Mouse (Mus musculus) neural tube, embryonic 10.5 days (tissue): ENCODE results near the gene Edf1.
"Not testable (repeated sequence)": the region's sequence is repeated elsewhere in the genome, so short reads cannot be mapped to it uniquely, and the experiment has no call there.

ENCODE experiments used
- DNase-seq: peaks from one replicate; pipeline ENCODE4 v3.0.0-alpha.2; 2017; ENCODE audit warnings: low spot score; ENCODE audit errors: extremely low spot score

Gene Edf1

DNA sequence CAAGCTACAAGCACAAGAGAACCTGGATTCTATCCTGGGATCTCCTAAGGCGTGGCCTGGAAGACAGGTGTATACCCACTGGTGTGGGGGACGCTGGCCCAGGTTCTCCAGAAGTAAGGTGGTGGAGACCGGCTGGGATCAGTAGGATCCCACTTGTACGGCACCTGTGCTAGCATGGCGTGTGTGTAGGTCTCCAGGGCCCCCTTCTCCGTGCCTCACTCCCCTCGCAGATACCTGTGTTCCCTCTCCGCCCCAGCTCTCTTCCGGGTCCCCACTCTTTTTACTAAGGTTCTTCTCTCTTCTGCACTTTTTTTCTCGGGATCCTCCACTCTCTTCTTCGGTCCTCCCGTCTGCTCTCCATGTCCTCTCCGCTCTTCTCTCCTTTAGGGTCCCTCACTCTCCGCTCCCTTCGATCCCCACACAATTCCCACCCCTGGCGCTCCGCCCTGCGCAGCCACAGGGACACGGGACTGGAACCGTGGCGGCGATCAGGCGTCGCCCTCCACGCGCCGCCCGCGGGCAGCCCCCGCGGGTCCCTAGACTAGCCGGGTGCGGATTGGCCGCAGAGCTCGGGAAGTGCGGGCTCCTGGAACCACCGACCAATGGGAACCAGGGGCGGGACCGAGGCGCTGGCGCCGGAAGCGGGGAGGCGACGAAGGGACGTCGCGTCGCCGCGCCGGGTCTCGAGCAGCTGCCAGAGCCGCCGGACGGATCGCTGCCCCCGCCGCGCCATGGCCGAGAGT, at the start of gene Edf1:
Edf1 (plus strand) TSS at position 627 of the 743 bp plus-strand sequence.
- peak; percentile 92 for DNase-seq

DNA sequence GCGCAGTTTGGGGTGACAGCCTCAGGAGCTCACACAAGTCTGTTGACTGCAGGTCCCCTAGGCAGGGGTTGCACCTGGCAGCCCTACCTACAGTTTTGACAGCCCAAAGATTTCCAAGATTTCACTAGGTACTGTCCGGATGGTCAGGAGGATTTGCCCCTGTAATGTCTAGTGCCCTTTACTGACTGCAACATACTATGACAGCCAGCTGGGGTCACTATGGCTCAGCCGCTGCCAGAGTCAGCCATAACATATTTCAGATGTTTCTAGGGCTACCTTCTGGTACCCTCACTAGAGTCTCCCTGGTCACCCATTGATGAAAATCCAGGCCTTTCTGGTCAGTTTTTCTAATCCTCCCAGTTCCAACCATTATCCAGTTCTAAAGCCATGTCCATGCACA, 47.7 kb upstream of the Edf1 start:
- DNase-seq = no peak

DNA sequence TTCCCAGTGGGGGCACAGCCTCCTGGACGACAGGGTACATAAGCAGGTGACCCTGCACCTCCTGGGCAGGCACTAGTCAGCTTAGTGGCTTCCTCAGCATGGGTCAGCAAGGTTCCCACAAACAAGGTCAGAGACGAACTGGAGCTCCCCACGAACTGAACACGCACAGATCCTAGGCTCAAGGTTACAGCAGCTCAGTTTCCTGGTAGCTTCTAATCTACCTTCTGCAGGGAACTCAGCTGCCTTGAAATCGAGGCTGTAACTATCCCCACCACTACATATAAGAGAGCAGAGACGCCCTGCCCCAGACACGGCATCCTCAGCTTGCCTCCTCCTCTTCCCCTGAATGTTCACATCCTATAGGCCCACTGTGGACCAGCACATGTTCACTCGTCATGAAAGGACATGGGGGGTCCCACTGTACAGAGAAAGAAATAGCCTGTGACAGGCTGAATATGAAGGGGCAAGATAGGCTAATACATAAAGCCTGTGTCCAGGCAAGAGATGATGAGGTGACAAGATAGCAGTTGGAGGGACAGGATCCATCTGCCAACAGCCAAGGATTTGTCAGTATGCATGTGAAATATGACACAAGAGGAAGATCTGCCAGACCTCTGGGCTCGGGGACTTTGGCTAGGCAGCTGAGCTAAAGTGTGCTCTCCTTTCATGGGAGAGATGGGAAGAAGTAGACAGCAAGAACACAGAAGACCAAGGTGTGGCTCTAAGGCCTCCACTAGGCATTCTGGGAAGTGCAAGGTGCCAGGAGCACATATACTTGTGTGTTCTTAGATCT, 30.9 kb upstream of the Edf1 start:
- no peak for DNase-seq

DNA sequence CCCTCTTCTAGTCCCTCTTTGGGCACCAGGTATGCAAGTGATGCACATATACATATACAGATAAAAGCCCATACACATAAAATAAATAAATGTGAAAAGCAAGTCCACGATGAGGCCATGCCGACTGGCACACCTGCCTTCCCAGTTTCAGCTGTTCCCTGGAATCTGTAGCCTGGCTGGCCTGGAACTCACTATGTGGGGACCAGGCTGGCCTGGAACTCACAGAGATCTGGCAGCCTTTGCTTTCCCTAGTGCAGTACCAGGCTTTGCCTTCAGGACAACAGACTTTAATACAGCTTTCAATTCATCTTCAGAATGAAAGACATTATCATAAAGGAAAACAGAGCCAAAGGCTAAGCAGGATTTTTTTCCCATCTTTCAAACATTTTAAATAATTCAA, 23.9 kb upstream of the Edf1 start:
- DNase-seq = no peak

DNA sequence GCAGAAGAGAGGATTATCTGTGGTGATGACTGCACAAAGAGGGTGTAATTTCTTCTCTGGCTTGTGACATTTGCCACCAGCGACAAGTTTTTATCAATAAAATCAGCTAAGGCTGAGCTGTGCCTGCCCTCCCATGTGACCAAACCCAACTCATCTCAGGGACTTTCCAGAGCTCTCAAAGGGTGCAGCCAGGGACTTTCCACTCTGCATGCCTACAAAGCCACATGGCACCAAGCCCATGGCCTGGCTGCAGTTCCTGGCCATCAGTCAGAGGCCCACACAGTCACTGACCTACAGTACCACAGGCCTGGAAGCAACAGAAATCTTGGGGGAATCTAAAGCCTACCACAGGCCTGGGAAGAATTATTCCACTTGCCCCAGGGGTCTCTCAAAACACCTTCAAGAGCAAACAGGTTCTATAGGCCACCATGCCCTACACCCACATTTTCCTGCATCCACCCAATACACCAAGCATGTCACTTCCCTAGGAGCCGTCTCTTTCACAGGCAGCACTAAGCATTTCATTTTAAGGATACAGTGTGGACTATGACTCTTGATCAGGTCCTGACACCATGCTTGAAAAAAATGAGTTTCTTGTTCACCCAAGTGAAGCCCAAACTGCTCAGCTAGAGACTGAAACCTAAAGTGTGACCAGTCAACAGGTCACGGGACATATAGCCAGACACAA, 23.3 kb upstream of the Edf1 start:
- DNase-seq = no peak

DNA sequence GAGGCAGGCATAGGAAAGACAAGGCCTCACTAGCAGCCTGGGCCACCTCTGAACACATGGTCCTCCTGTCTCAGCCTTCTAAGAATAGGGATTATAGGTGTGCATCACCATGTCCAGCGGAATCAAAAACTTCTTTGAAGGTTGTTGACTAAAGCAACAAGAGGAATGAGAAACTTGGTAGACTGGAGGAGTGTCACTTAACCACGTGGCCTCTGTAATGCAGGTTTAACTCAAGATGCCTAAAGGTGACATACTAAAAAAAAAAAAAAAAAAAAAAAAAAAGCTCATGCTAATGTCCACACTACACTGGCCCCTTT, 22.8 kb upstream of the Edf1 start:
- no peak for DNase-seq

DNA sequence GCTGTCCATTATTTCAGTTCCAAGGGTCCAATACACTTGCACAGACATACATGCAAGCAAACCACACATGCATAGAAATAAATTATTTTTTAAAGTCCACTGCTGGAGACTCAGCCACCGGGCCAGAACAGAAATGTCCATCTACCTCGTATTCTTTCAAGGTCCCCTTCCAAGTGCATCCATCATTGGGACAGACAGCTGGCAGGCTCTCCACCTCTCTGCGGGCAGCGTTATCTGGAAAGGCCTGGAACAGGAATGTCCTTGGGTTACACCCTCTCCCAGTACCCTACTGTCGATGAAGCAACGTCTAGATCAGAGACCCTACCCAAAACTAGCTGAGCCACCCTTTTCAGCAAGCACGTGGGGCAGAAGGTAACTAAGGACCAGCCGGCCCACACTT, 21.1 kb upstream of the Edf1 start:
- no peak for DNase-seq

DNA sequence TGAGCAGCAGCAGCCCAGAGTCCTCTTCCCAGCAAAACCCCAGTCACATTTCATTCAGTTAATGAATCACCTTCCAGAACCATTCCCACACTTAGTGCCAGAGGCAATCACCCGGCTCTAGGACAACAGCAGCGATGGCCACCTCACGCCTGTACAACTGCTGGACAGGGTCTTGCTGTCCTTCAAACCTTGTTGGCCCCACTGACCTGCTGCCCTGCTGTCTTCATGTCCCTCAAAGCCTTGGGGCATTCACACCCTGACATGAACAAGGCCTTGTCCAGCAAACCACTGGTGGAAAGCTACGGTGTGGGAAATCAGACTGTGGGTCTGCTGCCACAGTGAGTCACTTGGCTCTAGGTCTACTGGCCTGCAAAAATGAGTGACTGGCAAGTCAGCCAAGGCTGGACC, 17.1 kb upstream of the Edf1 start:
- no peak for DNase-seq

DNA sequence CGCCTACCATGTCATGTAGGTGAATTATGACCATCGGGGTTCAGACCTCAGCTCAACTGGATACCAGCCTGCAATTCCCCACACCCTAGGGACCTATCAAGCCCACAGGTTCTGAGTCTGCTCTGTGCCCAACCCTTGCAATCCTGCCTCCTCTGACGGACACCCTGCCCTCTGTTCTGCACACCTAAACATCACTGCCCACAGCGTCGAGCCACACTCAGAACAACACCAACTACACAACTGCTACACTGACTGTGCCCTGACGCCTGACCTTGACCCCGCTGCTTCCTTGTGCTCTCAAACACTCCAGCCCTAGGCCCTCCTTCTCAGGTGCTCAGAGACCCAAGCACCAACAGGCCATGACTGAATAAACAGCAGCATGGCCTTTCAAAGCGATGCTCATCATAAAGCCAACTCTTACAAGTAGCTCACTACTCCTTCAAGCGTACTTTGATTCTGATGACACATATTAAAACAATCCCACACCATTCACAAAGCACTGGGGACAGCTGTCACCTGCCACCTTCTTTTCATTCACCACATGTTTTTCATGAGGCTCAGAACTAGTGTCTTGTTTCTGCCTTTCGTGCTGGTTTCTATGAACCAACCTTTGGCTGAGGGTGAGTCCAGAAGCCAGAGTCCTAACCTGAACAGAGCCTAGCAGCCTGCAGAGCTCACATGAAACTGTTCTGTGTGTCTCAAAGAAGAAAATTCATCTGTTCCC, 15.8 kb upstream of the Edf1 start:
- no peak for DNase-seq

DNA sequence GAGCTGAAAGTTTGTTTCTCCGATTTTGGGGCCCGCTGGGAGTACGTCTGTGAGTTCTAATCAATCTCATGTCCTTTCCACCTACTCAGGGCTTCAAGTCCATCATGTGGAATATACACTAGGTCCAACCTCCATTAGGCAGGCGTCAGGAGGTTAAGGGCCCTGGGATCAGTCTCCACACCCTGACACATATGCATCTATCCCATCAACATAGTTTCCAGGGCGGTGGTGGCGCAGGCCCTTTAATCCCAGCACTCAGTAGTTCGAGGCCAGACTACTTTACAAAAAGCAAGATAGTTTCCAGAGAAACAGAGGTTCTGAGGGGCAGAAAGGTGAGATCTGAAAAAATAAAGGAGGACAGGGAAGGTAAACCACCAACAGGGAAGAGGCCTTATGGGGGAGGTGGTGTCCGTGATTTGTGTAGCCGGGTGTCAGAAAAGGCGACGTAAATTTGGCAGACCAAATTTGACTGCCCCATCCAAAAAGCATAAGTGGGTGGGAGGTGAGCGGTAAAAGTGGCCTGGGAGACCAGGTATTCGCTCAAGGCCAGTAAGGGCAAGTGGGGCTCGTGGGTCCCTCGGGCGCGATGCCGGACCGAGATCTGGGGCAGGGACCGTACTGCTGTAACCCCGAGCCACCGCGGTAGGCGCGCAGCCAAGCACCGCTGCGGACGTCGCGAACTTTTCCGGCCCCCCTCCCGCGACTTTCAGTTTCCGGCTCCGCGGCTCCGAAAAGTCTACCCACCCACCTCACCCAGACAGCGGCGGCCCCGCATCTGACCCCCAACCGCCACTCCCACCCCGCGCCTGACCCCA, 11.4 kb upstream of the Edf1 start:
- no peak for DNase-seq

DNA sequence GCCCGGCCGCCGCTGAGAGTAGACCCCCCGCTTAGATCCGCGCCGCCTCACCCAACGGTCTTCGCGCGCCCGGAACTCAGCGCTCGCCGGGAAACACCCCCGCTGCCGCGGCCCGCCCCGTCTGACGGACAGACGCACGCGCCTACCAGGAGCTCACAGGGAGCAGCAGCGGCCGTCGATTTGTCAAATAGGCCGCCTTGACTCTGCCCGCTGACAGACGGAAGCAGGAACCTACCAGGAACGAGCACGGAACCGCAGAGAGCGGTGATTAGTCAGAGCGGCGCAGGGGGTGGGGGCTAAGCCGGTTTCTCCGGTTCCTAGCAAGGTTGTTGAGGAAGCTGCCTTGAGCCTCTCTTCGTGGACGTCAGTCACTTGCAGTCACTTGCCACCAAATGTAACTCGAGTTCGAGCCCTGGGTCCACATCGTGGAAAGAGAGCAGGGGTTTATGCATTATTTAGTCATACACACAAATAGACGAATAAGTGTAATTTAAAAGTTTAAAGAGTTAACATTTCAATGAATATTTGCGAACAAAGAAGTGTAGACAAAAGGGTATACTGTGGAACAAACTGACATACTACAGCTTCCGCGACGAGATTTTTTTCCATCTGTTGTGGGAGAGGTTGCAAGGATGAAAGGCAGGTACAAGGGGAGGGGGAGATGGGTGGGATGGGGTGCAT, 10.7 kb upstream of the Edf1 start, which contains the start of gene Traf2:
Traf2 (minus strand) TSS at position 130 of the 681 bp plus-strand sequence.
- DNase-seq = peak; percentile 96

DNA sequence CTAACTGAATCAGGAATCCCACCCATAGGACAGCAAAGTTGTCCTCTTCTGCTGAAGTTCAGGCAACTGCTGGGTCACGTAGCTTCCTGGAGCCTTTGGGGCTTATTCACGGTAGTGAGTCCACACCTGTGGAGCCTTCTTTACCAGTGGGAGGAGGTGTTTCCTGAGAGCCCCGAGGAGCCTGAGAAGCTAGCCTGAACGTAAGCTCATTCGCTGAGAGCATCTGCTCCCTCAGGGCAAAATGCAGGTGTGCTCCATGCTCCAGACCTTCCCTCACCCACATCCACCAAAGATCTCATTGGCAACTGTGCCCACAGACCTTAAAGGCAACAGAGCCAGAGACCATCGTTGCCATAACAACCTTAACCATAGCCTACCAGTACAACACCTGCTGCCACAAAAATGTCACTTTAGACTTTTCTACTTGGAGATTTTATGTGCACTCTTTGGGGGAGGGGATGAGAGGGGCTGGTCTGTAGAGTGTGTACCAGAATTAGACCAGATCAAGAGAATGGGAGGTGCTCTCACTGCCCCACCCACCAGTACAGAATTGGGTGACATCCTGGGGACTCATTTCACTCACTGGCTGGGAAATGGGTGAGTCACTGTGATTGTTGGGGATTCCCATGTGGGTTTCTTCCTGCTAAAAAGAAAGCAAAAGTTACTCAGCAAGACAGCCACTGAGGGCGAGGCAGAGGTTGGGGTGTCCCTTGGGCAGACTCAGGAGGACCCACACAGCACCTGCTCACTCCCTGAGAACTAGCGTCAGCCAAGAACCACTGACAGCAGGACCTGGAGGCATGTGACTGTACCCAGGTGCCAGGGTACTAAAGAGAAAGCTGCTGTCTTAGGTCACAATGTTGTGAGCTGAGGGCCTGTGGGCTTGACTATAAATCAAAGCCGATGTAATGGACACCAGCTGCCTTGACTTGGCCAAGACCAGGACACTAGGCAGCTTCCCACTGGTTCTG, 8.3 kb upstream of the Edf1 start:
- DNase-seq = no peak

DNA sequence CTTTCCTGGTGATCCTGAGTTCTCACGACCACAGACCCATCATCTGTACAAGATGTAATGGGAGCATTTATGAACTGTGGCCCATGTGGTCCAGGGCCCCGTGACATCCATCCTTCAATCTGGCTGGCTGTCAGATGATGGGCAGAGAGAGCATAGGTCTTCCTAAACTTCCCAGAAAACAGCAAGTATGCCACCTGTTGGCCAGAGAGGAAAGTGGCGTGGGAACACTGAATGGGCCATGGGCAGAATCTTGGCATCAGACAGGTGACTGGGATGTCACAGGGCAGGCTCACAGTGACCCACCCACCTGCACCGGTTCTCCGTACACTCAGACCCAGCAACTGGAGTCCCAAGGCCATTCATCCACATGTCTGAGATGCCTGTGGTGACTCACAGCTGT, 6.5 kb upstream of the Edf1 start:
- no peak for DNase-seq

DNA sequence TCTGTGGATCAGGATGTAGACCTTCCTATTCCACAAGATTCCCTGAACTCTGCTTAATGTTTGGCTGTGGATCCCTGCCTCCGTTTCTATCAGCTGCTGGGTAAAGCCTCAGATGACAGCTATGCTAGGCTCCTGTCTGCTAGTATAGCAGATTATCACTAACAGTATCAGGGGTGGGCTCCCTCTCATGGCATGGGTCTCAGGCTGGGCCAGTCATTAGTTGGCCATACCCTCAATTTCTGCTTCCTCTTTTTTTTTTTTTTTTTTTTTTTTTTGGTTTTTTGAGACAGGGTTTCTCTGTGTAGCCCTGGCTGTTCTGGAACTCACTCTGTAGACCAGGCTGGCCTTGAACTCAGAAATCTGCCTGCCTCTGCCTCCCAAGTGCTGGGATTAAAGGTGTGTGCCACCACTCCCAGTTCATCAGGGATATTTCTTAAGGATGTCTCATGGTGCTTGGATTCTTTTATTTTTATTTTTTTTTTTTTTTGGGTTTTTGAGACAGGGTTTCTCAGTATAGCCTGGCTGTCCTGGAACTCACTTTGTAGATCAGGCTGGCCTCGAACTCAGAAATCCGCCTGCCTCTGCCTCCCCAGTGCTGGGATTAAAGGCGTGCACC, 4.4 kb upstream of the Edf1 start:
- not testable (repeated sequence) for DNase-seq

DNA sequence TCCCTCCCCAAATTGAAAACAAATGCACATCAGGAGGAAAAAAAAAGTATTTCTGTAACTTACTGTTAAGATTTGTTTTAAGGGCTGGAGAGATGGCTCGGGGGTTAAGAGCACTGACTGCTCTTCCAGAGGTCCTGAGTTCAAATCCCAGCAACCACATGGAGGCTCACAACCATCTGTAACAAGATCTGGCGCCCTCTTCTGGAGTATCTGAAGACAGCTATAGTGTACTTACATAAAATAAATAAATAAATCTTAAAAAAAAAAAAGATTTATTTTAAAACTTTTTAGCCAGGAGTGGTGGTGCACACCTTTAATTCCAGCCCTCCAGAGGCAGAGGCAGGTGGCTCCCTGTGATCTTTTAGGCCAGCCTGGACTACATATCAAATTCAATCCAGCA, 2.2 kb upstream of the Edf1 start:
- not testable (repeated sequence) for DNase-seq

DNA sequence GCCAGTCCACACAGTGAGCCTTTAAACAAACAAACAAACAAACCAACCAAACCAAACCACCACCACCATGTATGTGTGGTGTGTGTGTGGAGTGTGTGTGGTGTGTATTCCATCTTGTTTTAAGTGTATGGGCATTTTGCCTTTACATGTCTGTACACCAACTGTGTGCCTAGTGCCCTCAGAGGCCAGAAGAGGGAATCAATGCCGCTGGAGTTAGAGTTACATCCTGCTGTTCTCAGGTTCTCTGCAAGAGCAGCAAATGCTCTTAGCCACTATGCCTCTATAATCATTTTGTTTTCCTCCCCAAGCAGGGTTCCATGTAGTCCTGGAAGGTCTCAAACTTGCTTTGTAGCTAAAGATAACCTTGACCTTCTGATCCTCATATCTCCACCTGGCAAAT, 1.4 kb upstream of the Edf1 start:
- DNase-seq = no peak

DNA sequence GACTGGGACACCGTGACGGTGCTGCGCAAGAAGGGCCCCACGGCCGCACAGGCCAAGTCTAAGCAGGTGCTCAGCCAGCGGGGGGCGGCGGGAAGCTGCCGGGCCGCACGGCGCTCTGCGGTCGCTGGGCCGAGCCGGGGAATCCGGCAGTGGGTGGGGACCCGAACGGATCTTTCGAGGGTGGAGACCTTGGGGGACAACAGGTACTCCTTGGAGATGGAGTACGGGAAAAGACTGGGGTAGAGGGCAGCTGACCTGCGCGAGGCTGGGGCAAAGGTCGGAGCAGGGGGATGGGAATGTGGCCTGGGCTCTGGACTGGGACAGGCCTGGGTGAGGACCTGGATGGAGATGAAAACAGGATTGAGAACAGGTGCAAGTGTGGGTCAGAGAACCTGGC, 315 bp downstream of the Edf1 start:
- DNase-seq = no peak

DNA sequence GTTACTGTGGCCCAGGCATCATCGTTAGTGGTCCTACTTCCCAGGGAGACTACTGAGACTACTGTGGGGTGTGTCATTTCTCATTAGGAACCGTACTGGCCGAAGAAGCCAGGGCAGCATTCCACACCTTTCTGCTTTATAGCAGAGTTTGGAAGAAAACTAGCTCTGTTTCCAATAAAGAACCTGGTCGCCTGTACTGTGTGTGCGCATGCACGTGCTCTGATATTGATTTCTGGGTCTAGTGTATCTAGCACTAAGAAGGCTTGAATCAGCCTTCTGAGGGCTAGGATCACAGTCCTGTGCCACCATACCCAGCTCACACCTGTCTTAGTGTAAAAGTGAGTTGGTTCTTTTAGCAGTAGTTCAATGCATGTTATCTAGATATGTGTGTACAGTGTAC, 1.1 kb downstream of the Edf1 start:
- no peak for DNase-seq

DNA sequence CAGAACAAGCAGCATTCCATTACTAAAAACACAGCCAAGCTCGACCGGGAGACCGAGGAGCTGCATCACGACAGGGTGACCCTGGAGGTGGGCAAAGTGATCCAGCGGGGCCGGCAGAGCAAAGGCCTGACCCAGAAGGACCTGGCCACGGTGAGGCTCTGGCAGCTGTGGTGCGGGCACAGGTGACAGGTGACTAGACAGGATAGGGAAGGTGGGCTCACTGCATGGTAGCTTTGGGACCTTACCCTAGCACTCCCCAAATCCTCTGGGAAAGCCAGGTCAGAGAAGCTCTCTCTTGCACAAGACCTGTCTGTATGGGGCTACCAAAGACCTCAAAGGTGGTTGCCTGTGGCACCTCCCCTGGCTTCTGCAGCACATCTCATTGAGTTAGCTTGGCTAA, 2.9 kb downstream of the Edf1 start:
- DNase-seq = no peak
